Mouse (Mus musculus) cerebellum, adult 2 months (tissue): ENCODE data around the gene Sidt2. TPM values are rescaled to one million over a fixed set of nuclear protein-coding genes. Genes with fewer than 3 reads are reported as not detected.

Experiments
- DNase-seq, 2 experiments: peaks; one replicate each; pipeline ENCODE4 v3.0.0; 2021
- H3K27ac ChIP-seq: fragments of 200-500 bp; 2 replicates; pipeline ENCODE4 v1.5.1; 2012; ENCODE audit warnings: low read length, control low read depth, inconsistent platforms; ENCODE audit not compliant: insufficient read depth
- H3K27me3 ChIP-seq: fragments of 200-500 bp; 2 replicates; pipeline ENCODE4 v1.6.1; 2012; ENCODE audit warnings: inconsistent platforms, mild to moderate bottlenecking, low read length, moderate library complexity; ENCODE audit not compliant: control insufficient read depth, insufficient read depth
- H3K4me1 ChIP-seq: fragments of 200-500 bp; 2 replicates; pipeline ENCODE4 v1.6.1; 2011; ENCODE audit warnings: low read length; ENCODE audit not compliant: control insufficient read depth, insufficient read depth
- H3K4me3 ChIP-seq: fragments of 200-500 bp; replicated peaks from 2 replicates; pipeline ENCODE3; 2011; ENCODE audit warnings: mild to moderate bottlenecking, low read depth, low read length, control low read depth; ENCODE audit not compliant: insufficient read depth
- CTCF ChIP-seq: fragments of 200-500 bp; IDR thresholded peaks from 2 replicates; pipeline ENCODE4 v1.5.1; 2011; ENCODE audit warnings: low read depth, mild to moderate bottlenecking, control low read depth, low read length, moderate library complexity, borderline replicate concordance; ENCODE audit not compliant: insufficient read depth
- POLR2A ChIP-seq: fragments of 200-500 bp; IDR thresholded peaks from 2 replicates; pipeline ENCODE4 v1.6.1; 2011; ENCODE audit warnings: low read length, control low read depth, borderline replicate concordance; ENCODE audit not compliant: insufficient read depth
- whole genome bisulfite sequencing: fragments of 180-500 bp; shearing (Covaris S2); methylation state at CpG from one replicate; pipeline ENCODE4 v1.1.7; 2018; 5-methylcytosine and 5-hydroxymethylcytosine counted together
- polyA plus RNA-seq: library from polyadenylated mRNA; depleted of rRNA; stranded (reverse); fragments of >200 nt; gene quantifications from 2 replicates; pipeline ENCODE4 v1.2.3, GENCODE M21; 2012; rRNA removed

Gene Sidt2
- polyA plus RNA-seq = 130 and 142 TPM in 2 replicates

GRCm38 (mm10) chr9:45955107-45955963 lies at the start of gene Sidt2:
TSS of gene Sidt2 (minus strand) at chr9:45955258.
- Histone ChIP-seq H3K27ac (peak within 1 kb of the TSS; percentile 87), H3K27me3 (no peaks in the 10 kb centered on the region), H3K4me1 (peaks cover 18% of the 10 kb centered on the region; the same call in 1 of the 2 replicates), H3K4me3 (peak within 1 kb of the TSS; percentile 80)
- TF ChIP-seq CTCF (no peak), POLR2A (0 out of 2 replicates have a peak, but pooled peaks have one; percentile 18)
- WGBS = under 1% methylated on average over 48 of the region's 48 CpGs
- peak; percentile 91 to 92 for DNase-seq

- Histone ChIP-seq H3K27ac (no peak overlapping the region), H3K27me3 (no peaks in the 10 kb centered on the region), H3K4me3 (no peak overlapping the region), H3K4me1 (no peaks in the 10 kb centered on the region)
- TF ChIP-seq CTCF (no peak), POLR2A (no peak)
- 56% methylated on average over 3 of the region's 3 CpGs for WGBS
- DNase-seq = no peak
Observed at GRCm38 (mm10) chr9:46004529-46004928, 49.5 kb upstream of the Sidt2 start.

DNA sequence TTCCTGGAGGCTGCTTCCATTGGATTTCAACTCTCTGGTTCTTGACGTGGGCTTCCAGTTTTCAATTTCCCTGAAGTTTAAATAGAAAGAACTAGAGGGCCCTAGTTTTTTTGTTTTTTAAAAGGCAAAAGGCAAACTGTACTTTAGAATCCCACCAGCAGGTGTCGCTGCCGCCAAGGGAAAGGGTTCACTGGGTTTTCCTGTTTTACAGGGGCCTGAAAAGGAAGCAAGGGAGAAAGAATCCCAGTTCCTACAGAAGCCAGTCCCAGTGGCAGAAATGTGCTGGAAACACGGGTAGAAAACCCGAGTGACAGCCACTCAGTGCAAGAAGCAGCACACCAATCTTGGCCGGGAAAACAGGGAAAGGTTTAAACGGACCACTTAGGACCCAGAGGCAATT lies 48.7 kb upstream of the Sidt2 start:
- Histone ChIP-seq H3K27me3 (no peaks in the 10 kb centered on the region), H3K27ac (no peak overlapping the region), H3K4me3 (no peak overlapping the region), H3K4me1 (no peaks in the 10 kb centered on the region)
- peak; percentile 82 for TF ChIP-seq CTCF
- TF ChIP-seq POLR2A = no peak
- 6% methylated on average over 7 of the region's 7 CpGs for WGBS
- DNase-seq = peak; percentile 67 to 88

- no peaks in the 10 kb centered on the region for H3K4me1 ChIP-seq
- no peaks in the 10 kb centered on the region for H3K27me3 ChIP-seq
- no peak for DNase-seq
- 42% methylated on average over 4 of the region's 4 CpGs for WGBS
- no peak for TF ChIP-seq POLR2A
- TF ChIP-seq CTCF = no peak
- no peak overlapping the region for H3K4me3 ChIP-seq
- H3K27ac ChIP-seq = peak overlapping the region; percentile 23; the same call in 1 of the 2 replicates
Observed at GRCm38 (mm10) chr9:45999009-45999408, 44.0 kb upstream of the Sidt2 start.

GRCm38 (mm10) chr9:45985229-45985567 lies 30.1 kb upstream of the Sidt2 start:
- DNase-seq = peak; percentile 68 to 74
- H3K27ac ChIP-seq = peak overlapping the region; percentile 75; the same call in 1 of the 2 replicates
- peak overlapping the region; percentile 79 for H3K4me3 ChIP-seq
- TF ChIP-seq POLR2A (no peak), CTCF (no peak)
- no peaks in the 10 kb centered on the region for H3K27me3 ChIP-seq
- no peaks in the 10 kb centered on the region; the same call in 1 of the 2 replicates for H3K4me1 ChIP-seq
- under 1% methylated on average over 4 of the region's 4 CpGs for WGBS

- Histone ChIP-seq H3K4me1 (no peaks in the 10 kb centered on the region; the same call in 1 of the 2 replicates), H3K27ac (peak overlapping the region; percentile 75), H3K4me3 (peak overlapping the region; percentile 79), H3K27me3 (no peaks in the 10 kb centered on the region)
- 1% methylated on average over 69 of the region's 76 CpGs for WGBS
- DNase-seq = peak; percentile 92 to 93
- no peak for TF ChIP-seq CTCF
- TF ChIP-seq POLR2A = peak; percentile 93
Observed at GRCm38 (mm10) chr9:45984409-45985228, 29.6 kb upstream of the Sidt2 start.

DNA sequence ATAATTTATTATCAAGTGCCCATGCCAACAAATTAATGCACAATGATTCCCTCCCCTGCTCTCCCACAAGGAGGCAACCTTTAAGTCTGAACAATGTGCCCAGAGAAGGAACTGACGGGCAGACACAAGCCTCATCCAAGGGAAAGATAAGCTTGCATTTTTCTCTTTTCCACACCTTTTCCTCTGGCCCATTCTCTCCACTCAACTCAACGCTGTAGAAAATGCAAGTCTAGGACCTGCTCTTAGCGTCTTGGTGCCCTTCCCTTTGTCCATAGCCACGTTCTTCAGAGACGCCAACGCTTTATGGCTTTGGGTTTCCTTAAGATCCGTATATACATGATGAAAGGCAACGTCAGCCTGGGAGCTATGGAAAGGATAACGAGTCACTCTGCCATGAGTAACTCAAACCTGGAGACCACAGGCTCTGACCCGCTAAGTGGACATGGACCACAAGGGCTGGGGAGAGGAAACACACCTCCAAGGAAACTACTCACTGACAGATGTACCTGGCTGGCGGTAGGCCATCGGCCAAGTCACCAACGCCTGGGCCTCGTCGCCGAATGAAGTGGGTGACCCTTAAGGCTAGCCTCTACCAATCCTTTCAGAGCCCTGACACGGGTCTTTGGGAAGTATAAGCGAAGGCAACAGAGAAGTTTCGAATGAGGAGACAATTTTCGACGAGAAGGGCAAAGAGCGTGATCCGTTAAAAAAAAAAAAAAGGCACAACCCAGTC lies 28.8 kb upstream of the Sidt2 start:
- Histone ChIP-seq H3K4me1 (no peaks in the 10 kb centered on the region; the same call in 1 of the 2 replicates), H3K27me3 (no peaks in the 10 kb centered on the region), H3K27ac (peak overlapping the region; percentile 41; the same call in 1 of the 2 replicates), H3K4me3 (peak overlapping the region; percentile 79)
- DNase-seq = peak; percentile 53 to 59
- no peak for TF ChIP-seq CTCF
- TF ChIP-seq POLR2A = no peak
- under 1% methylated on average over 23 of the region's 23 CpGs for WGBS
